Mouse (Mus musculus): ENCODE measurements around the gene Pnpla7. TPM values are rescaled to one million over a fixed set of nuclear protein-coding genes. Genes with fewer than 3 reads are reported as not detected.

The Pnpla7 gene
- total RNA-seq, 2 experiments from 2014 or later: 38.5 to 66.3 TPM

DNA sequence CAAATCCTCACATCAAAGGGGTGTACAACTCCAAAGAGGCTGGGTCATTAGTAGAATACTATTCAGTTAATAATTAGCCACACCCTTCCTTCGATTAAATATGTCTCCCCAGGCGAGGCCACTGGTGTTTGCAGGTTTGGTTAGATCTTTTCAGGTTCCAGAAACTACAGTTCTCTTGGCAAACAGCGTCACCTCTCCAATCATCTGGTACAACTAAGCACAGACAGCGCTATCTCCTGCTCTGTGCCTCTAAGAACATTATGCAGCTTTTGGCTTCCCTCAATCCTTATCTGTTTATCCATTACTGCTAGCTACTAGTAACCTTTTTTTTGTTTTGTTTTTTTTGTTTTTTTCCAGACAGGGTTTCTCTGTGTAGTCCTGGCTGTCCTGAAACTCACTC is 93.7 kb downstream of the Pnpla7 start:
- DNase-seq: no peak

DNA sequence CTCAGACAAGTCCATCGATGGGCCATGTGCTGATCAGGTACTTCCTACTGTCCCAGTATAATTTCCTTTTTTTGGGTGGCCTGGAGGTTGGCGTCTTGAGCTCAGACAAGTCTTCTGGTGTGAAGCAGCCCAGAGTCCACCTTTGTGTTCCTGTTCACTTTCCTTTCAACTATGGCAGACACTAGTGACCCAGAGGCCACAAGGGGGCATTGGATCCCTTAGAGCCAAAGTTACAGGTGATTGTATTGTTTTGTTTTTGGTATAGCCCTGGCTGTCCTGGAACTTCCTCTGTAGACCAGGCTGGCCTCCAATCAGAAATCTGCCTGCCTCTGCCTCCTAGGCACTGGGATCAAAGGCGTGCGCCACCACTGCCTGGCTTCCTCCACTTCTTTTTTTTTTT is 96.6 kb downstream of the Pnpla7 start:
- DNase-seq: no peak

DNA sequence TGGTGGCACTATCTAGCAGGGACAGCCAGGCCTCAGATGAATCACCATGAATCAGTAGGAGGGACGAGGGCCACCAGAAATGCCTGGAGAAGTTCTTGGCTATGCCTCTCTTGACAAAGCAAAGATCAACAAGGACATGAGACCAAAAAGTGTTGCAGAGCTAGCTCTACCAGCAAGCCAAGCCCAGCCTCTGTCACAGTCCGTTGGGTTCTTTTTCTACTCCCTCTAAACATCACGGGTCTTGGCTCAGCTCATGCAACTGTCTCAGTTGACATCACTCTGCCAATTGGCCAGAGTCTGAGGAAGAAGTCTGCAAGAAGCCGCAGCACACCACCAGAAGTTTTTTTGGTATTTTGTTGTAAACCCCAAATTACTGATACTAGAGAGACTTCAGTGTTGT is 99.7 kb downstream of the Pnpla7 start:
- DNase-seq: peak; percentile 28 to 33

DNA sequence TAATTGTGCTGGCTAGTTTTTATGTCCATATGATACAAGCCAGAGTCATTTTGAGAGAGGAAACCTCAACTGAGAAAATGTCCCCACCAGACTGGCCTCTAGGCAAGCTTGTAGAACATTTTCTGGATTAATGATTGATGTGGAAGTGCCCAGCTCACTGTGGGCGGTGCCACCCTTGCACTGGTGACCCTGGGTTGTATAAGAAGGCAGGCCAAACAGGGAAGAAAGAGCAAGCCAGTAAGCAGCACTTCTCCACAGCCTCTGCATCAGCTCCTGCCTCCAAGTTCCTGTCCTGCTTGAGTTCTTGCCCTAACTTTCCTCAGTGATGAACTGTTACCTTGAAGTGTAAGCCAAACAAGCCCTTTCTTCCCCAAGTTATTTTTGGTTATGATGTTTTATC is 103.1 kb downstream of the Pnpla7 start:
- DNase-seq: no peak

DNA sequence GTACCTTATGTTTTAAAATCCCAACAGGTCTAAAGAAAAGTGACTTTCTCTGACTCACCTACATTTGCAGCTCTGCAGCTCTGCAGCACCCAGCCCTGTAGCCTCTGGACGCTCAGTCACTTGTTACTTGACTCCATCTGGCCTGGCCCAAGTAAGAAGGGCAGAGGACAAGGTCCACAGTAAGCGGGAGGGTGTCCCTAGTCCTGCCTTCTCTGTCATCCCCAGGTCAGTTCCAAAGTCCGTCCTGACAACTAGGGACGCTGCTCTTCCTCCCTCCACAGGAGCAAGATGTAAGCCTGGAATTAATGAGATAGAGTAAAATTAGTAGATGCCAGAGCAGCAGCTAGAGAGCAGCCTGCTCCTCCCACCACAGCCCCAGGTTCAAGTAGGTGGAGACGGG is 104.2 kb downstream of the Pnpla7 start, which contains the start of gene Entpd8:
TSS of gene Entpd8 (plus strand) at position 229 of the 400 bp plus-strand sequence.
- DNase-seq: no peak

DNA sequence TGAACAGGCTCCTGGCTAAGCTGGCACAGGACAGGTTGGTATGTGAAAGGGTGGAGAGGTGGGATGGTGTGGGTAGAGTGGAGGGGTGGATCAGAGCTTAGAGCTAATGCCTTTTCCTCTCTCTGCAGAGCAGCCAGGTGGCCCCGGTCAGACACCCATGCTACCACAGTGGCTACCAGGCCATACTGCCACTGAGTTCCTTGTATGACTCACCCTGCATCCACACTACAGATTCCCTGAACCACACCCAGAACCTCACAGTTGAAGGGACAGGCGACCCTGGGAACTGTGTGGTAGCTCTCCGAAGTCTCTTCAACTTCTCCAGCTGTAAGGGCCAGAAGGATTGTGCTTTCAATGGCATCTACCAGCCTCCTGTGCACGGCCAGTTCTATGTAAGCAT is 107.9 kb downstream of the Pnpla7 start:
- no peak for DNase-seq

DNA sequence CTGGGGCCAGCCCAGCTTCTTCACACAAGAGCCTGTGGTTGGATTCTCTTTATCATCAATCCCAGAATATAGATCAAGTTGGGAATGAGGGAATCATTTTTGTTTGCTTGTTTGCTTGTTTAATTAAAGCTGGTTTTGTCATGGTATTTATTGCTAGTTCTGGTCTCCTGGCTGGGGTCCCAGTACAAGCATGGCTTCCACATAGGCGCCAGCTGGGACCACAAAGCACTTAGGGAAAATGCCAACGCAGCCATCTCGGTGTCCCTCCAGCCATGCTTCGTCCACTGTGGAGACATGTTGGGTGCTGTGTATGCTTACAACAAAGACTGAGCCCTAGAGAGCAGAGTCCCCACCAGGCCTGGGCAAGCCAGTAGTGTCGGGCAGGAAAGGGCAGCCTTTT is 109.7 kb downstream of the Pnpla7 start:
- DNase-seq: no peak

DNA sequence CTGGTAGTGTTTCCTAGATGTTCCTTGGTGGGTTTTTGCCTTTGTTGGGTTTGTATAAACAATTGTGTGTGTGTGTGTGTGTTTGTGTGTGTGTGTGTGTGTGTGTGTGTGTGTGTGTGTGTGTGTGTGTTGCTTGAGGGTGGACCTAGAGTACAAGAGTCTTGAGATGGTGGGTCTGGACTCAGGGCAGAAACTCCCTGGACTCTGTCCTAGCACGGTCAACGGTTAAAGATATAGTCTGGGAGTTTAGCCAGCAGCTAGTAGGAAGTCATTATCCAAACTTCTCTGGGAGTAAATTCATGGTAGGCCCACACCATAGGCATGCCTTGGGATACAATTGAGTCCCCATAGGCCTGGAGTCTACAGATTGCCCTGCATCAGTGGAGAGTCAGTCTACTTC is 112.0 kb downstream of the Pnpla7 start:
- no peak for DNase-seq

DNA sequence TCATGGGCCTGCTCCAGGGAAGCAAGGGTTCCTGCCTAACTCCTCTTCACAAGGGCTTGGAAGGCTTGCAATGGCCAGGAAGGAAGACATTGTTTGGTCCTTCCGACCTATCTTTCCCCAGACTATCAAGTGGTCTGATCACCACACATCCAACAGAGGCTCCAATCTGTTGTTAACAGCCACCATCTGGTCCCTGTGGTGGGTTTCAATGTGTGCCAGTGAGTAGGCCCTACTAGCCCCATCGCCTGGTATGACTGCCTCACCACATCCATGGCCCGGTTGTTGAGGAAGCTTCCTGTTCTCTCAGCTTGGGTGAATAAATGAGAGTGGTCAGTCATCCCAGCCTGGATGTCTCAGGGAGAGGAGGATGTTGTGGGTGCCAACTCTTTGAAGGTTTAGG is 112.8 kb downstream of the Pnpla7 start:
- DNase-seq: no peak

DNA sequence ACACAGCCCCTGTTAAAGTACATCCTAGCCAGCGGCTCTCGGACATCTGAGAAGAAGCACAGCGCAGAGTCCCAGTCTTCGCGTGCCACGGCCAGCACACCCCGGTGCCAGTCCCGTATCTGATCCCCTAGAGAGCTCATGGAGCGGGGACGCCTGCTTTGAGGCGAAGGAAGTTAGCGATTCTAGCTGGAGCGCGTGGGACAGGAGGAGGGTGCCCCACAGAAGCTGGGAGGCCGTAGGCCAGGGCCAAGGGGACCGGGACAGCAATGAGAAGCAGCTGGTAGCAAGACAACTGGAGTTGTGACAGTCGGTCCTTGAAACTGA is 118.9 kb downstream of the Pnpla7 start:
- DNase-seq: no peak

DNA sequence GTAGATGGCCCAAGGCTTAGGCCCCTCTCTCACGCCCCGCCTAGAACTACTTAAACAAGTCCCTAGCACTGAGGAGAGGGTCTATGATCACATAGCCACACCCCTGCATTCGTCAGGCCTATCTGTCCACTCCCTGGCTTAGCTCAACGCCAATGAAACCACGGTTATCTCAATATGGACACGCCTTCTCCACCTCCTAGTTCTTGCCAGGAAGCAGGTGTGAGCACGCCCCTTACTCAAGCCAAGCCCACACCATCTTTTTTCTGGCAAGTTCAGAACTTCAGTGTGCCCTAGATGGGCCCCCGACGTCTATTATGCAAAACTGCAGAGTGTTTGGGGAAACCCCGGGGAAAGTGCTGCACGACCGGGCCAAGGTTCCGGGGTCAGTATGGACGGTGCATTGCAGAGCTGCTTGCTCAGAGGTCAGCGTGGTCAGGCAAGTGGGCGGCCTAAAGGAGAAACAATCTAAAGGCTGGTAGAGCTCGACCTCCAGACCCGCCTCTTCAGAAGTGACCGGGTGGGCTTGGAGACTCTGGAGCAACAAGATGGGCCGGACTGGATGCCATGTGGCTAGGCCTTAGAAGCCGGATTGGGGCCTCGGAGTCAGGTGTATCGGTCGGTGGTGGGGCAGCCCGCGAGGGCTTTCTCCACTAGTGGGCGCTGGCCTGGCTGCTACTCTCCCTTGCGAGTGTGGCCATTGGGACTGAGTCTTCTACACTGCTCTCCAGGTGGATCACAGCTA is 119.4 kb downstream of the Pnpla7 start, which contains the start of gene Noxa1:
TSS of gene Noxa1 (minus strand) at position 41 of the 742 bp plus-strand sequence.
- DNase-seq: no peak

DNA sequence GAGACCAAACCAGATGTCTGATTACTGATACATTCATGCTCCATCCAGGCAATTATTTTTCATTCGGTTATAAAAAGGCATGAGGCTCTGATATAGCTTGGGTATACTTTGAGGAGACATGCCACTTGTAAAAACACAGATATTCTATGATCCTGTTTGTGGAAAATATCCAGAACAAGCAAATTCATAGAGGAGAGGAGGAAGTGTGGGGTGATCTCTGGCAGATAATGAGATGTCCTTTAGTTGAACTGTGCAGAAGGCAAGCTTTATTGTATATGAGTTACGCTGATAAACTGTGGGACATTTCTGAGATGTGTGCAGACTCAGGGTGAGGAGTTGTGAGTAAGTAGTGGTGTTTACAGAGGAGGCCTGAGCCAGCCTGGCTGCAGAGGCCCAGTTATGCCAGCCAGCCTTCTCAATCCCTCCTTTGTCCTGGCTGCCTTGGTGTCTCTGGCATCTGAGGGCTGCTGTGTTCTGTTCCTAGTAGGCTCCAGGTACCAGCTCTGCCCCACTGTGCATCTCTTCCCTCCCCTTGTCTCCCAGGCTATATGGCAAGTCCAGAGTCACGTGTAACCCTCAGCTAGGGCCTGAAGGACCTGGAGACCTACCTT is 122.3 kb downstream of the Pnpla7 start:
- DNase-seq: no peak

DNA sequence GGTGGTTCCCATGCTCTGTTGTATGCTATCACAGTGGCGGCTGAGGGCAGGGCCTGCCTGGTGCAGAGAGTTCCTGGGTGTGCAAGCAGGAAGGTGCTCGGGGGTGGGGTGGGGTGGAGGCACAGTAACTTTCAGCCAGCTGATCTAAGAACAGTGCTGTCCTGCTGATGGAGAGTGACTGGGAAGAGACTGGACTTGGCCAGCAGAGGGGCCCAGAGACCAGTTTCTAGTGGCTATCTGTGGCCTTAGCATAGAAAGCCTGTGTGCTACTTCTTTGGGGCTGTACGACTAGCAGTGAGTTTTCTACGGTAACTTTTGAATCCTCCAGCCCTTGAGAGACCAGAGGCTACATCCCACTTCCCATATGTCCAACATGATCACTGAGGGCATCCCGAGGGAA is 123.1 kb downstream of the Pnpla7 start:
- DNase-seq: peak; percentile 31 to 41

DNA sequence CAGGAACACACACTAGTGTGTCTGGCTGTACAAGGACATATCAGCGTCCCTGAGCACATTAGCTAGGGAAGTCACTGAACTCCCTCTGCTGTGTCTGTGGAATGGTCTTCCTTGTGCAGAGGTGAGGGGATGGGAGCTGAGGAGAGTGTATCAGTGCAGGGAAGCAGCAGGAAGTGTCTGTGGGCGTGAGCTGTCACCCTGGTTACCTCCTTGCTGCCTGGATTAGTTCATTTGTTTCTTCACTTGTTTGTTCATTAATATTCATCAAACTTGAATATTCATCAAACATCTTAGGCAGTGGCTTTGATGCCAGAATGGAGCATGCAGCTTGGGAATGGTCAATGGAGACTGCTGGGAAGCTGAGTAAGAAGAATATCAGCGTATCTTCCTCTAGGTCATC is 123.9 kb downstream of the Pnpla7 start:
- DNase-seq: no peak

Small RNAs within 50 kb of the gene (microRNA-seq; reads per million reads assigned to microRNA genes)
- gene Gm22875 (not detected), gene Gm24328 (not detected), gene Mir7664 (not detected)

Other genes with a start within 250 kb of the Pnpla7 start
- gene Cacna1b, start 212.9 kb upstream of the Pnpla7 start, total RNA-seq (2021): 1 to 10 TPM; 1.3 to 1.9 TPM
- gene Ehmt1, start 56.4 kb upstream of the Pnpla7 start, total RNA-seq (2021): 10 to 100 TPM; 52.8 to 57.7 TPM
- 10 to 100 TPM in 1 of 2 experiments, 1 to 10 TPM in 1; 9.7 to 15.0 TPM for gene Arrdc1, start 40.8 kb upstream of the Pnpla7 start, total RNA-seq (2021)
- 10 to 100 TPM; 25.2 to 29.5 TPM for gene Zmynd19, start 26.2 kb upstream of the Pnpla7 start, total RNA-seq (2021)
- gene Dph7, start 13.6 kb upstream of the Pnpla7 start, total RNA-seq (2021): 10 to 100 TPM in 1 of 2 experiments, 1 to 10 TPM in 1; 4.6 to 13.2 TPM
- gene Mrpl41, start 935 bp upstream of the Pnpla7 start, total RNA-seq (2021): 100 to 1,000 TPM in 1 of 2 experiments, 10 to 100 TPM in 1; 90.9 to 115 TPM
- 10 to 100 TPM; 32.8 to 56.4 TPM for gene Nsmf, start 78.3 kb downstream of the Pnpla7 start, total RNA-seq (2021)
- not detected for gene Entpd8, start 104.3 kb downstream of the Pnpla7 start, total RNA-seq (2021)
- not detected for gene Noxa1, start 119.1 kb downstream of the Pnpla7 start, total RNA-seq (2021)
- gene Nrarp, start 204.7 kb downstream of the Pnpla7 start, total RNA-seq (2021): 1 to 10 TPM; 2.1 to 2.3 TPM
- gene Tor4a, start 220.9 kb downstream of the Pnpla7 start, total RNA-seq (2021): 10 to 100 TPM; 14.0 to 24.8 TPM
- 10 to 100 TPM; 54.8 to 57.2 TPM for gene Nelfb, start 235.5 kb downstream of the Pnpla7 start, total RNA-seq (2021)
- gene Stpg3, start 238.6 kb downstream of the Pnpla7 start, total RNA-seq (2021): not detected
- gene Fam166a, start 242.7 kb downstream of the Pnpla7 start, total RNA-seq (2021): not detected
- gene Tubb4b, start 248.7 kb downstream of the Pnpla7 start, total RNA-seq (2021): 100 to 1,000 TPM; 291 to 296 TPM

Measured in adrenal gland, postnatal 36 days (tissue).